Mouse (Mus musculus): ENCODE data around the gene Hoxd8.

Hoxd8 gene

DNA sequence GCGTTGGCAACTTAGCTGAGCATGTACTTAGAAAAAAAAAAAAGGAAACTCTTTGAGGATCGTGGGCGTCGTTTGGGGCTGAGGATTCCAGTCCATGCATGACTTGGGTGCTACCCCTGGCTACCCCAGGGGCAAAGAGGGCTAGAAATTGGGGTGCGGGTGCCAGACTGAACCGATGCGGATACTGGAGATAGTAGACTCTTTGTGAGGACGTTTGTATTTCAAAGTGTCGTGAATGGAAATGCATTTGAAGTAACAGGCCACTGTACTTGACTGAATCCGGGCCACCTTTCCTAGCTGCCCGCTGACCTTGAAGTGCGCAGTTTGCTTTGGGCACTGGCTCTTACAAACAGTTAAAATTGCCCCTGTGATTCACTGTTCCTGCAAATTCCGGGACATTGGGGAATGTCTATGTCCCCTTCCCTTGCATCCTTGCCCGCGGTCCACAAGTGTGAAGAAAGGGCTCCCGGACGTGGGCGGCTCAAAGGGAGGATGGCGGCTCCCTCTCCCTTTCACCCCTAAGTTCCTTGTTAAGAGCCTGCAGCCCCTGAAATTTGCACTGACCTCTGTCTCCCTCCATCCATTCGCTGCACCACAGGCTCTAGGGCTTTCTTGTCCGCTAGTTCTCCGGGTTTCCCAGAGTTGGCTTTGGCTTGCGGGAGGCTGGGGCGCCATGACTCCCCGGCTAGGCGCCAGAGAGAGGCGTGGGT lies 17.3 kb upstream of the Hoxd8 start:
- DNase-seq, result no peak

DNA sequence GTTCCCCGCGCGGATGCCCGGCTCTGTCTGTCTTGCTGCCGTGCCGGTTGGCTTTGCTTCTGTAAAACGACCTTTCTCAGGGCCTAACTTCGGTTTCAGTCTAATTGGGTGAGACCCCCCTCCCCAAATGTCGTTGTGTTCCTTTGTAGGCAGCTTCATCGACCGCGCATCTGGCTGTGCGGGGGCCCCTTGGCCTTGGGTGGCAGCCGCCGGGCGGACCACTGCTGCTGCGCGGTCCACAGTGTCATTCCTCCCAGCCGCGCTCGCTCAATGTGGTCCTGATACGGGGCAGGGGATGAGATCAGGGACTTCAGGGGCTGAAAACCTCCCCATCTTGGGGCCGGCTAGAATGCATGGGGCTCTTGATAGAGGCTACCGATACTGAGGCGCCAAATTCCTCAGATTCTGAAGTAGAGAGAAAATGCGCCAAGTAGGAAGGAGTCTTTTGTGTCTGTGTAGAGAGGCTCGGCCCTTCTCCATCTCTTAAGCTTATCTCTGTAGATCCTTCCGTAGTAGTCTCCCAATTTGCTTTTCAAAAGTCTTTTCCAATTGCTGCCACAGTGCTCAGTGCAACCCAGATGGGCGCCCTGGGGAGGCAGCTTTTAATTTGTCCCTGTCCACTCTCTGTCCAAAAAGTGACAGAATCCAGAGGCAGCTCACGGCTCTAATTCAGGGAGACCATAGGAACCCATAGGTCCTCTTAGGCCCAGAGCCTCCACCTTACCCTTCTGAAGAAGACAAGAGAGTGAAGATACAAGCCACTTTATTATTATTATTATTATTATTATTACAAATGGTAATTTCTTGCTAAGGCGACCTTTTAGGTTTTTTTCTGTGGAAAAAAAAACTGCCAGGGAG lies 16.5 kb upstream of the Hoxd8 start:
- DNase-seq, result no peak

DNA sequence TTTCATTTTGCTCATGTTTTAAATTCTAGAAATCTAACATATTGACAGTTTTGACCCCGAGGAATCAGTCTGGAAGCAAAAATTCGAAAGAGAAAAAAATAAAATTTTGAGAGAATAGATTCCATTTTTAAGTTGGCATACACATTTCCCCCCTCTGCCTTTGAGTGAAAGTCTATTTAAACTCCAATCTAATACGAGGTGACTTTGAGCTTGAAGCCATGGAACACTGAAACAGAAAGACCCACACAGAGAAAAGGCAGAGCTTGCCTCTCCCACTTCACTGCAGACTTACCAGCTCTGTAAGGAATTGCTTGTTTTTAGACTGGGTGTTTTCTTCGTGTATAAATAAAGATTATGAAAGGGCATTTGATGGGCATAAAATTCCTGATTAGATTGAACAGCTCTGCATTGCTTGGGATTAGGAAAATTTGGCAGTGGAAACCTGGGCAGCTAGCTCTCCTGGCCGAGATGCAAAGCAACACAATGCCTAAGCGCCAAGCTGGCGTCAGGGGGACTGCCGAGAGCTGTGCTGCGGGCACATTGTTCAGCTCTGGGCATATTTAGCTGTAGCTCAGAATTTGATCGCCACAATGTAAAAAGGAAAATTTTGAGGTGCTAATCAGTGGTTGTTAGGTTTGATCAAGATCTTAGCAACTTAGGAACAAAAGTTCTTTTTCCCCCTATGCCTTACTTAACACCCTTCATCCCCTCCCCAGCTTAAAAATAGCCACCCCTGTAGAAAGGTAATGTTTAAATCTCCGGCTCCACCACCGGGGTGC lies 15.4 kb upstream of the Hoxd8 start:
- DNase-seq, result no peak

DNA sequence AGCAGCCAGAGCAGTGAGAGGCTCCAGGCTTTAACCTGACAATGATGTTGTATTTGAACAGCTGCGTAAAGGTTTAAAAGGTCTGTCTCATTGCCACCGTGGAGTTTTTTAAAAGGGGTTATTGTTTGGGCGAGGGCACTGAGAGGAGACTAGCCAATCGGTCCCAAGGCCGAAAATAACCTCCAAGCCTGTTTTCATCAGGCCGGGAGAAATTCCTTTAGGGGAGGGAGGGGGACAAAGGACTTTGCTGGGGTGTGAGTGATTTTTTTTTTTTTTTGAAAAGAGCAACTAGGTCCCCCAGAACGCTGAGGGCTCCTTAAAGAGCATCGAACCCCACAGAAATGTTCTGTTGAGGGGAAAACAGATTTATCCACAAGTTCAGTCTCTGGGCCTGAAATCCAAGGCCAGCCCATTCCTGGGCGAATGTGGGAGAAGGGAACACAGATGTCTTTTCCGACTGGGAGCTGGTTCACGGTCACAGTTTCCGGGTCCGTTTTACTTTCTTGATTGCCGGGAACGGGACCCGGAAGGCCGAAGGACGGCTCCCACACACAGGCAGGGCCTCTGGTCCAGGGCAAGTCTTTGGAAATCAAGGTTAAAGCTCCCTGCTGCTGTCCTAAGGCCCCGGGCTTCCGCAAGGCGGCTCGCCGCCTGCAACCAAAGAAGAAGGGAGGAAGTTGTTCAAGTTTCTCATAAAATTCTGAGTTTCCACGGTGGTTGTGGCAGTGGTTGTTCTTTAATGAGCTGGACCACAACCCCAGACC lies 14.7 kb upstream of the Hoxd8 start:
- DNase-seq, result peak in 1 of 2 experiments; percentile 27

DNA sequence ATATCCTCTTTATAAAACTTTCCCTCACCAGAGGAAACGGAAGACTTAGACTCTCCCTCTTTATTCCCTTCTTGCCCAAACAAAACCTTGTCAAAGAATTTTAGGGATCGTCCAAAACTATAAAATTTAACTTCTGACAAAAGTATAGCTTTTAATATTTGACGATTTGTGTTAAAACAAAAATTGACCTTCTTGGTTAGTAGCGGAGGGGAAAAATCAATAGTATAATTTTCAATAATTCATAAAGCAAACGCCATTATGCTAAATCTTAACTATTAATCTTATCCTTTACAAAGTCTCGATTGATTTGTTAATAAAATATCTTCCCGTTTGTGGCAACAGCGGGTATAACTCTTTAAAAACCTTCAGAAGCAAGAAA lies 14.1 kb upstream of the Hoxd8 start:
- no peak for DNase-seq

DNA sequence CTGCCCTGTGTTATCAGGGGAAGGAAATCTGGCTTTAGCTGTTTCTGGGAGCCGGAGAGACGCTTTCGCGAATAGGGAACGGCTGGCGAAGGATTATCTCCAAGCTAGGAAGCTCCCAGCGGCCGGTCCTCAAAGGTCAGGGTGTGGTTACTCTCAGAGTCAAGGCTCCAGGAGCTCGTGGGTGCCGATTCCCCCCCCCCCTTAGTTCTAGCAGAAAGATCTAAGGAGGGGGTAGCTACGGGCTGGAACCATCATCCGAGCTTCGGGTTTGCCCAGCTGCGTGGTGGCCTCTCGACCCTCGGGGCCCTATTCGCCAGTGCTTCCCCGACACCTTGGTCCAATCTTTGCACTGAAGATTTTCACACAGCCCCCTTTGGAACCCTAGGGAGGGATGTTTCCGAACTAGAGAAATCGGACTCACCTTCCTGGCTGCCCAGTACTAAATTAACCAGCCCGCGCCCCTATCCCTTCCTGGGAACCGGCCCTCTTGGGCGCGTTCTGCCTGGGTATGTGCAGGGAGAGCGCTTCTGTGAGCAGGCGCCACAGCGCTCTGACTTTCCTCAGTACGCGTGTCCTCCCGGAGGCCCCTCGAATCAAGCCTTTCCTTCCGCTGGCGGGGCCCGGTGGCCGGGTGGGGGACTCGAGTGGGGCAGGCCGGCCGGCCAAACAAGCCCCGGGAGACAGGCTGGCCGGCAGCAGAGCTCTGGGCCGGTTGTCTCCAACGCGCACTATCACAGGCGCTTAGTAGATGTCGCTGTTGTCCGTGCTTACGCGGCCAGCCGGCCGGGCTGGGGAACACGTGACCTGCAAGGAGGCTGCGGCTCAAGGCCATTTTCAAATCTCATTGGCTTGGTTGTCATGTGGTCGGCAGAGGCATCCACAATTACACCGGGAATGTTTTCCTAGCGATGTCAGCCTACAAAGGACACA lies 13.1 kb upstream of the Hoxd8 start, which contains the start of gene Hoxd10:
TSS of gene Hoxd10 (plus strand) at position 903 of the 930 bp plus-strand sequence.
- peak; percentile 88 to 92 for DNase-seq

DNA sequence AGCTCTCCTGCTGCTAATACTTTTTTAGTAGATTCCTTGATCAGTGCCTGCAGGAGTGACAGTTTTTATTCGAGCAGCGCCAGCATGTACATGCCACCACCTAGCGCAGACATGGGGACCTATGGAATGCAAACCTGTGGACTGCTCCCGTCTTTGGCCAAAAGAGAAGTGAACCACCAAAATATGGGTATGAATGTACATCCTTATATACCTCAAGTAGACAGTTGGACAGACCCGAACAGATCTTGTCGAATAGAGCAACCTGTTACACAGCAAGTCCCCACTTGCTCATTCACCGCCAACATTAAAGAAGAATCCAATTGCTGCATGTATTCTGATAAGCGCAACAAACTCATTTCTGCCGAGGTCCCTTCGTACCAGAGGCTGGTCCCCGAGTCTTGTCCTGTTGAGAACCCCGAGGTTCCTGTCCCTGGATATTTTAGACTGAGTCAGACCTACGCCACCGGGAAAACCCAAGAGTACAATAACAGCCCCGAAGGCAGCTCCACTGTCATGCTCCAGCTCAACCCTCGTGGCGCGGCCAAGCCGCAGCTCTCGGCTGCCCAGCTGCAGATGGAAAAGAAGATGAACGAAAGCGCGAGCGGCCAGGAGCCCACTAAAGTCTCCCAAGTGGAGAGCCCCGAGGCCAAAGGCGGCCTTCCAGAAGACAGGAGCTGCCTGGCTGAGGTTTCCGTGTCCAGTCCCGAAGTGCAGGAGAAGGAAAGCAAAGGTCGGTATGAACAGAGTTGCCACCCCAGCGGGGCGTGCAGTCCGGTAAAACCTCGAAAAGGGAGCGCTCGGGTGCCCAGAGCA lies 12.2 kb upstream of the Hoxd8 start:
- DNase-seq, result peak in 1 of 2 experiments; percentile 30

DNA sequence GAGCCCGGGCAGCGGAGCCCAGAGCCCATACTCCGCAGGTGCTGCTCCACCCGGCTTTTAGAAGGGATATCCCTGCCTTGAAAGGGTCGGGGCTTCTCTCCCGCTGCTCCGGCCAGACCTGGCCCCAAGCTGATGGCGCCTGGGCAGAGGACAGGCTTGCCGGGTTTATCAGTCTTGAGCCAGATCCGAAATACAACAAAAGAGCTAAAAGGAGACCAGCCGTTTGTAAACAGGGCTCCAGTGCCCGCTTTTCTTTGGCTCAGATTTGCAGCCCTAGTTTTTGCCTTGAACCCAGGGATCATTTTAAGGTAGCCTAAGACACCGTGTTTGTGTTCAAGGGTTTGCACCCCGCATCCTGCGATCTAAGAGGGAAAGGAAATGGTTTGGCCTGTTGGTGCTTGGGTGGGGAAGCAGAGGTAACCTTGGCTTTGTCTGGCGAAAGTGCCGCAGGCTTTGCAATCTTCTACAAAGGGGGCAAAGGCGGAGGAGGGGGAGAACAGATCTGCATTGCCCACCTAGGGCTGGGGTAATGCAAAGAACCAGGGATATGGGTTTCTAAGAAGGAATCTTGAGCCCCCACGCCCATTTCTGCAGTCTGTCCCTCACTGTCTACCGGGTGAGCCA lies 11.5 kb upstream of the Hoxd8 start:
- DNase-seq, result no peak

DNA sequence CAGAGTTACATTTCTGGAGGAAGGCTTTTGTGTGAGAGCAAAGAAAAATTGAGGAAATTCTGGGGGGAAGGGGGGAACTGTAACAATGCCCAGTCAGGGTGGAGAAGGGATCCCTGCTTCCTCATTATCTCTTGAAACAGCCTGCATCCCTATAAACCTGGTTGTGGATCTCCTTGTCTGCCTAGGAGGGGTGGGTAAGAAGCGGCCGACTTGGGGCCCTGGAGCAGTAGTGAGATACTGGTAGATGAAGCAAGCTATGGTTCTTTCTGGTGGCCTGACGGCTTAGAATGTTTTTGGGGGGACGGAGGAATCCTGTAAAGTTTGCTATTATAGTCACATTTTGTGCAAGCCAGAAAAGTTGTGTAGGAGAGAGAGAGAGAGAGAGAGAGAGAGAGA lies 11.0 kb upstream of the Hoxd8 start:
- no peak for DNase-seq

DNA sequence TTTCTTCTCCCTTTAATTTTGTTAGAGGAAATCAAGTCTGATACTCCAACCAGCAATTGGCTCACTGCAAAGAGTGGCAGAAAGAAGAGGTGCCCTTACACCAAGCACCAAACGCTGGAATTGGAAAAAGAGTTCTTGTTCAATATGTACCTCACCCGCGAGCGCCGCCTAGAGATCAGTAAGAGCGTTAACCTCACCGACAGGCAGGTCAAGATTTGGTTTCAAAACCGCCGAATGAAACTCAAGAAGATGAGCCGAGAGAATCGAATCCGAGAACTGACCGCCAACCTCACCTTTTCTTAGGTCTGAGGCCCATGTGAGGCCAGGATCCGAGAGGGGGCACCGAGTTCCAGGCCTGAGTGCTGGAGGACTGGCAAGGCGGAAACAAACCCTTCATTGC lies 10.3 kb upstream of the Hoxd8 start:
- DNase-seq, result peak; percentile 71 to 72

DNA sequence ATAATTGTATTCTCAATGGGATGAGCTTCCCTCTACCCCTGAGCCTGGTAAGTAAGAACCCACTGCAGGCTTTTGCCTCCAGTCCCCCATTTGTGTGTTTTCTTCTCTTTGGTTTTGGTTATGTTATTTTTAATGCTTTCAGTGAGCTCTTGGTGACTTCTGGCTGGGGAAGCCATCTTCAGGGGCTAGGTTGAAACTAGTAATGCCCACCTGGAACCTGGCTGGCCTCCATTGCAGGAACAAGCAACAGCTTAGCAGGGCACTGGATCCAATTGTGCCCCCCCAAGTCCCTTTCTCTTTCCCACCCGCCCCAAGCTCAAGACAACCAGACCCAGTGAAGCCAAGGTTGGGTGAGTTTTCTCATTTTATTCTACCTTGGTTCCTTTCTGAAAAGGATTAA lies 9.0 kb upstream of the Hoxd8 start:
- DNase-seq, result no peak

DNA sequence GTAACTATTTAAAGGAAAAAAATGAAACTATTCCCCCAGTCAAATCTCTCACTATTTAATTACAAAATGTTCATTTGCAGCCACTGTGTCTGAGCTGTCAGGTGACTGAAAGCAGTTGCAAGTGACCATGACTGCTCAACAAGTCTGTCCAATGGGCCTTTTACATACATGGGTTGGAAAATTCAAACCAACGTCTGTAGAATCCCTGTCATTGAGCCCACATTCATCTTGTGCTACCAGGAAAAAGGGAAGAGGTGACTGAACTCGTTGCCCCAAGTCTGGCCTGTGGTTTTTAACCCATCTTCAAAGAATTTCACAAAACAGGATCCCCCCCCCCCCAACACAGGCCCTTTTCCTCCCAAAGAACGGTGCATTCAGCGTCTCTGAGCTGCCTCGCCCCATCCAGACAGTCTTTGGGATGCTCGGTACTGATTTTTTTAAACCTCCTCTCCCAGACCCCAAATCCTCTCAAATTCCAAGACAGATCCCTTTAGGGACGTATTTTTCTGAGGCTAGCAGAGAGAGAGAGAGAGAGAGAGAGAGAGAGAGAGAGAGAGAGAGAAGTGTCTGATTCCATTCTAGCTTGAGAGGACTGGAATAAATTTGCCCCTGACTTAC lies 8.5 kb upstream of the Hoxd8 start:
- DNase-seq, result peak in 1 of 2 experiments; percentile 0

DNA sequence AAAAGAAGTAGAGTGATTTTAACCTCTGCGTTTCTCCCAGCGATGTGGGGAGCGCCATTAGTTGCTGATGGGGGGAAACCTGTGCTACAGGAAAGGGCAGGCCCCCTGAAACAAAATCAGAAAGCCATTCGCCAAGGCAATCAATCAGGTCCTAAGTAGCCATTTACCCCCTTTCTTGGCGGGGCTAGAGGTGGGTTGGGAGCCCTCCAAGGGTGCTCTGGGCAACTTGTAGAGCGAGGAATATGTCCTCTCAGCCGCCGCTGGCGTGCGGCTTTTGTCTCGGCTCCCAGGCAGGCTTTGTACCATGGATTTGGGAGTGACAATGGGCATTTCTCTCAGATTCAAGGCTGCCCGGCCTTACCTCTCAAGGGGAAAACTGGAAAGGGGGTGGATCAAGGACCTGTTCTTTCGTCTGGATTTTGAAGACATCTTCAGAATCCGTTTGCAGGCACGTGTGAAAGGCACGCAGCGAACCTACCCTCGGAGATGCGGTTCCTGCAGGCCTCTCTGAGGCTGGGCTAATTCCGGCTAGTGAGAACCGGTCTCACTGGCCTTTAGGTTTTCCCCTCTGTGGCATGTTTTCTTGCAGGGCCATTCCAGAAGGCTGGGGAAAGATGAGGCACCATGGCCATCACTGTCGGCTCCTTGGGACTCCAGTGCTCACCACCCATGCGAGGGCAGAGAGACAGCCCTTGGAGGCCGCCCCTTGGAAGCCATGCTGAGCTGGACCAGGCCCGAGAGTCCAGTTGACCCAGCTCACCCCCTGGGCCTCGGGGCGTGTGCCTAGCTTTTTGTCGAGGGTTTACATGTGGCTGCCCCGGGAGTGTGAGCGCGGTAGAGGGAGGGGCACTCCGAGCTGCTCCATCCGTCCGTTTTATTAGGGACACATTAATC lies 7.7 kb upstream of the Hoxd8 start:
- peak in 1 of 2 experiments; percentile 25 for DNase-seq

DNA sequence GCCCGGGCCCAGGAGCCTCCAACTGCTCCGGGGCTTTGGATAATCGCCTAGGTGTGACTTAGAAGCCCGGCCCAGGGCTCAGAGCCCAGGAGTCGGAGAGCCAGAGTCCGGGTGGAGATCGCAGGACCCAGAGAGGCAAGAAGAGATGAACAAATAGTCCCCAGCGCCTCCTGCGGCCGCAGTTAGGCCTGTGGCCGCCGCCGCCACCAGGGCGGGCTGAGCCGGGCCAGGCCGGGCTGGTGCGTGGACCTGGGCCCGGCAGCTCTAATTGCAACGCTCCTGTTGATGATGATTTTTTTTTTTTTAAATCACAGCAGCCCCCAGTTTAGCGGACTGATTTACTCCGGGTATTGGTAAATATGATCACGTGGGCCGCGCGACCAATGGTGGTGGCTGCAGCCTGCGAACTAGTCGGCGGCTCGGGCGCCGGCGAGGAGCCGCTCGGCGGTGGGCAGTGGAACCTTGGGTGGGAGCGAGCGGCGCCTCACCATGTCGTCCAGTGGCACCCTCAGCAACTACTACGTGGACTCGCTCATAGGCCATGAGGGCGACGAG lies 6.8 kb upstream of the Hoxd8 start, which contains the start of gene Hoxd9:
TSS of gene Hoxd9 (plus strand) at position 161 of the 555 bp plus-strand sequence.
- peak; percentile 75 to 76 for DNase-seq

DNA sequence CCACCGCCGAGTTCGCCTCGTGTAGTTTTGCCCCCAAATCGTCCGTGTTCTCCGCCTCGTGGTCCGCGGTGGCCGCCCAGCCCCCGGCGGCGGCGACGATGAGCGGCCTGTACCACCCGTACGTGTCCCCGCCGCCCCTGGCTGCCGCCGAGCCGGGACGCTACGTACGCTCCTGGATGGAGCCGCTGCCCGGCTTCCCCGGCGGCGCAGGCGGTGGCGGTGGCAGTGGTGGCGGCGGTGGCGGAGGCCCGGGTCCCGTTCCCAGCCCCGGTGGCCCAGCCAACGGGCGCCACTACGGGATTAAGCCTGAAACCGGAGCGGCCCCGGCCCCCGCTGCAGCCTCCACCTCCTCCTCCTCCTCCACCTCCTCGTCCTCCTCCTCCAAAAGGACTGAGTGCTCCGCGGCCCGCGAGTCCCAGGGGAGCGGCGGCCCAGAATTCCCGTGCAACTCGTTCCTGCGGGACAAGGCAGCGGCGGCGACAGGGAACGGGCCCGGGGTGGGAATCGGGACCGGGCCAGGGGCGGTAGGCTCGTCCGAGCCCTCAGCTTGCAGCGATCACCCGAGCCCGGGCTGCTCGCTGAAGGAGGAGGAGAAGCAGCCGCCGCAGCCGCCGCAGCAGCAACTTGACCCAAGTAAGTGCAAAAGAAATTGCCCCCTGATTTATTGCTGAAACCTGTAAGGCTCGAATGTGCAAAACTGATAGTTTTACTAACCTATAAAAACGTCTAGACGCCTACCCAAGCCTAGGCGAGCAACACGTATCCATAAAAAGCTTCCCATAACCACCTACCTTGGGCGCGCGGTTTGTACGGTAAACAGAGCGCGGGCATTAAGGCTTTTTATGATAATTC lies 6.0 kb upstream of the Hoxd8 start:
- peak in 1 of 2 experiments; percentile 29 for DNase-seq

DNA sequence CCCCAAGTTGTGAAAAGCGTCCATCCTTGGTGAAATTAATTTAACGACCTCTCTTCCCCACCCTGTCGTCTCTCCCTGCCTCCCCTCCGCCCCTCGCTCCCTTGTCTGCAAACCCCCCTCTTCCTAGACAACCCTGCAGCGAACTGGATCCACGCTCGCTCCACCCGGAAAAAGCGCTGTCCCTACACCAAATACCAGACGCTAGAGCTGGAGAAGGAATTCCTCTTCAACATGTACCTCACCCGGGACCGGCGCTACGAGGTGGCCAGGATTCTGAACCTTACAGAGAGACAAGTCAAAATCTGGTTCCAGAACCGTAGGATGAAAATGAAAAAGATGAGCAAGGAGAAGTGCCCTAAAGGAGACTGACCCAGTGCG lies 5.4 kb upstream of the Hoxd8 start:
- no peak for DNase-seq
